Mouse (Mus musculus): ENCODE data around the gene Fgb. TPM values are rescaled to one million over a fixed set of nuclear protein-coding genes. Genes with fewer than 3 reads are reported as not detected.
A peak's percentile ranks its signal among the peaks of the same experiment; 100 is the strongest.

Gene Fgb
- total RNA-seq, 2 experiments from 2014 or later: not detected

DNA sequence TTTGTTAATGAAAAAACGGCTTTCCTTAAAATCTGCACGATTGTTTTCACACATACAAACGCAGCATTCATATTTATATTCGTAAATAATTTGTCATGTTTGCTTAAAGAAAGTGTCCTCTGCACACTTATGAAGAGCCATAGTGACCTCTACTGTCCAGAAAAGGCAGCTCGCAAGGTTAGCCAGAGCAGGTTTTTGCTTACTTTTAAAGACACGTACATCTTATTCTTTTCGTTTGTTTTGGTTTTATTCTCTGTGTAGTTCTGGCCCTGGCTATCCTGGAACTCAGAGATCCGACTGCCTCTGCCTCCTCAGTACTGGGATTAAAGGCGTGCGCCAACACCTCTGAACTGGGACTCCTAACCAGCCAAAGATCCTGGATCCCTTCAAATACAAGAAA lies 4.1 kb upstream of the Fgb start:
- H3K4me3 ChIP-seq: no peak overlapping the region
- DNase-seq (ENCODE audit: extremely low spot score in 1 of 2, low spot score in 2 of 2): no peak
- TF ChIP-seq CTCF (IDR thresholded peaks at IDR 0.05): peak; percentile 74
- no peak overlapping the region for H3K27ac ChIP-seq
- intact Hi-C loops (cut with DNase I): loop anchor here (1.0 to 10.0 kb wide), 5 partner anchors 51 to 861 kb away; no protein-coding TSS in a partner anchor

DNA sequence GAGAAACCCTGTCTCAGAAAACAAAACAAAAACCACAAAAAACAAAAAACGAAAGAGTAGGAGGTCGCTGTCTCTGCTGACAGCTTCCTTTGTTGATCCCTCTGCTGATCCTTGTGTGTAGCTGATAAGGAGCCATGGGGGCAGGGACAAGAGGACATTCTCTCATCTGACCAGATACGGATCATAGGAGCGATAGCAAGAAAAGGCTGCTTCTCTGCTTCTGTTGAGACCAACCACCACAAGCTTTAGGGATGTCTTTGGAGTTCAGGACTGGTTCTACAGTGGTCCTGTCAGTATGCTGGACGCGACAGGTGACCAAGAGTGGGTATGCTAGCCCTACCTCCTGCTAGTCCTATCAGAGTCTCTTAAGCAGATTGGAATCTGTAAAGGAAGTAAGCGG lies 3.5 kb upstream of the Fgb start:
- no peak overlapping the region for H3K4me3 ChIP-seq
- TF ChIP-seq CTCF (IDR thresholded peaks at IDR 0.05): no peak
- no peak overlapping the region for H3K27ac ChIP-seq
- intact Hi-C loops (cut with DNase I): loop anchor here (1.0 to 10.0 kb wide), 4 partner anchors 54 to 862 kb away; no protein-coding TSS in a partner anchor
- DNase-seq (ENCODE audit: extremely low spot score in 1 of 2, low spot score in 2 of 2): no peak

- H3K27ac ChIP-seq: no peak overlapping the region
- H3K4me3 ChIP-seq: no peak overlapping the region
- DNase-seq (ENCODE audit: extremely low spot score in 1 of 2, low spot score in 2 of 2): no peak
- intact Hi-C loops (cut with DNase I): loop anchor here (2.0 to 10.0 kb wide), 3 partner anchors 173 to 863 kb away; no protein-coding TSS in a partner anchor
- TF ChIP-seq CTCF (IDR thresholded peaks at IDR 0.05): no peak
Observed at GRCm38 (mm10) chr3:83052102-83052501, 2.4 kb upstream of the Fgb start.

DNA sequence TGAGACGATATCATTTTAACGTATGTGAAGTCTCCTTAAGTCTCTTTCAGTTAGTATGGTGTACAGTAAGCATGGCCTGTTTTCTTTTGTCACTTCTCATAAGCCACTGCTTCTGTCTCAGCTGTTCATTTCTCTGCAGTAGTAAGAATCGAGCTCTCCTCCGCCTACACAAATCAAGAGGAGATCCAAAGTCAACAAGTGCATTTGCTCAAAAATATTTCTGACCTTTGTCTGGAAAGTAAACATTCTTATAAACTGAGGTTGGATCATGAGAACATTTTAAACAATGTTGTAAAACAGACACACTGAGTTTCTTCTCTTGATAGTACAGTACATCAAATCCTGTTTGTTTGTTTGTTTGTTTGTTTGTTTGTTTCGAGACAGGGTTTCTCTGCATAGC lies 998 bp upstream of the Fgb start:
- no peak for DNase-seq (ENCODE audit: extremely low spot score in 1 of 2, low spot score in 2 of 2)
- Histone ChIP-seq H3K4me3 (no peak overlapping the region), H3K27ac (no peak overlapping the region)
- TF ChIP-seq CTCF (IDR thresholded peaks at IDR 0.05): no peak
- intact Hi-C loops (cut with DNase I): loop anchor here (10.0 kb wide), 2 partner anchors 646 to 864 kb away; no protein-coding TSS in a partner anchor

DNA sequence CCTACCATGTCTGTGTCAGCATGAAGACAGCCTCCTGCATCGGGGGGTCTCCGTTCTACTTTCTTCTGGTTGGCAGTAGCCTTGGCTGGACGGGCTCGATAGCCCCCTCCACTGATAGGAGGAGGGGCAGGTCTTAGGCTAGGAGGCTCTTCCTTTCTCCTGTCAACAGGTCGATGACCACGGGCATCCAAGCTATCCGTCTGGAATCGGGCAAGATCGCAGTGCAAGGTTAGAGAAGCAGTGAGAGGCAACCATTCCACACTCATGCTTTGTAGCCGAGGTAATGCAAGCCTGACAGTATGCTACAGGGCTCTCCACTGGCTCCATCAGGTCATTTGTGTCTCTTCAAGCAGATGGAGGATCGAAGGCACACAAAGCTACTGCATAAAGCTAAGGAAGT lies 3.0 kb downstream of the Fgb start:
- TF ChIP-seq CTCF (IDR thresholded peaks at IDR 0.05): no peak
- intact Hi-C loops (cut with DNase I): no loop called here
- Histone ChIP-seq H3K27ac (no peak overlapping the region), H3K4me3 (no peak overlapping the region)
- DNase-seq (ENCODE audit: extremely low spot score in 1 of 2, low spot score in 2 of 2): no peak

GRCm38 (mm10) chr3:83042451-83042850 lies 7.2 kb downstream of the Fgb start:
- intact Hi-C loops (cut with DNase I): no loop called here
- Histone ChIP-seq H3K4me3 (no peak overlapping the region), H3K27ac (no peak overlapping the region)
- TF ChIP-seq CTCF (IDR thresholded peaks at IDR 0.05): no peak
- no peak for DNase-seq (ENCODE audit: extremely low spot score in 1 of 2, low spot score in 2 of 2)

- Histone ChIP-seq H3K4me3 (no peak overlapping the region), H3K27ac (no peak overlapping the region)
- no peak for TF ChIP-seq CTCF (IDR thresholded peaks at IDR 0.05)
- intact Hi-C loops (cut with DNase I): no loop called here
- no peak for DNase-seq (ENCODE audit: extremely low spot score in 1 of 2, low spot score in 2 of 2)
Observed at GRCm38 (mm10) chr3:83039666-83040065, 10.0 kb downstream of the Fgb start.

GRCm38 (mm10) chr3:83038865-83039264 lies 10.8 kb downstream of the Fgb start:
- DNase-seq (ENCODE audit: extremely low spot score in 1 of 2, low spot score in 2 of 2): no peak
- no peak for TF ChIP-seq CTCF (IDR thresholded peaks at IDR 0.05)
- intact Hi-C loops (cut with DNase I): no loop called here
- Histone ChIP-seq H3K27ac (no peak overlapping the region), H3K4me3 (no peak overlapping the region)

DNA sequence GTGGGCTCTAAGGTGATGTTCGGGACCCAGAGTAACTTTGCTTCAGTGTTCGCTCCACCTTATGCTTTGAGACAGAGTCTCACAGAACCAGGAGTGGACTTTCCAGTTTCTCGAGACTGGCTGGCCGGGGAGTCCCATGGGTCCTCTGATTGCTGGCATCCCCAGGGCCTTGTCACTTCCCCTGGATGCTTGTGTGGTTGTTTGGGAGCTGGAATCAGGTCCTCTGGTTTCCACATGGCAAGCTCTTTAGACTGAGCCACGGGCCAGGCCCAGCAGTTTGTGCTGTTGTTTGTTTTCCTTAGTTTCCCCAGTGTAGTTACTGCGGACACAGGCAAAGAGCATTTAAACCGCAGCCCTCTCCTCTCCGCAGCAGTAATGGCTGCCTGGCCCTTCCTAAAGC lies 15.9 kb downstream of the Fgb start:
- TF ChIP-seq CTCF (IDR thresholded peaks at IDR 0.05): no peak
- intact Hi-C loops (cut with DNase I): no loop called here
- Histone ChIP-seq H3K4me3 (no peak overlapping the region), H3K27ac (no peak overlapping the region)
- DNase-seq (ENCODE audit: extremely low spot score in 1 of 2, low spot score in 2 of 2): no peak

- Histone ChIP-seq H3K4me3 (no peak overlapping the region), H3K27ac (no peak overlapping the region)
- no peak for DNase-seq (ENCODE audit: extremely low spot score in 1 of 2, low spot score in 2 of 2)
- no peak for TF ChIP-seq CTCF (IDR thresholded peaks at IDR 0.05)
- intact Hi-C loops (cut with DNase I): no loop called here
Observed at GRCm38 (mm10) chr3:83032746-83033308, 16.8 kb downstream of the Fgb start.

- intact Hi-C loops (cut with DNase I): no loop called here
- DNase-seq (ENCODE audit: extremely low spot score in 1 of 2, low spot score in 2 of 2): no peak
- TF ChIP-seq CTCF (IDR thresholded peaks at IDR 0.05): no peak
- Histone ChIP-seq H3K27ac (no peak overlapping the region), H3K4me3 (no peak overlapping the region)
Observed at GRCm38 (mm10) chr3:83030331-83030730, 19.3 kb downstream of the Fgb start.

DNA sequence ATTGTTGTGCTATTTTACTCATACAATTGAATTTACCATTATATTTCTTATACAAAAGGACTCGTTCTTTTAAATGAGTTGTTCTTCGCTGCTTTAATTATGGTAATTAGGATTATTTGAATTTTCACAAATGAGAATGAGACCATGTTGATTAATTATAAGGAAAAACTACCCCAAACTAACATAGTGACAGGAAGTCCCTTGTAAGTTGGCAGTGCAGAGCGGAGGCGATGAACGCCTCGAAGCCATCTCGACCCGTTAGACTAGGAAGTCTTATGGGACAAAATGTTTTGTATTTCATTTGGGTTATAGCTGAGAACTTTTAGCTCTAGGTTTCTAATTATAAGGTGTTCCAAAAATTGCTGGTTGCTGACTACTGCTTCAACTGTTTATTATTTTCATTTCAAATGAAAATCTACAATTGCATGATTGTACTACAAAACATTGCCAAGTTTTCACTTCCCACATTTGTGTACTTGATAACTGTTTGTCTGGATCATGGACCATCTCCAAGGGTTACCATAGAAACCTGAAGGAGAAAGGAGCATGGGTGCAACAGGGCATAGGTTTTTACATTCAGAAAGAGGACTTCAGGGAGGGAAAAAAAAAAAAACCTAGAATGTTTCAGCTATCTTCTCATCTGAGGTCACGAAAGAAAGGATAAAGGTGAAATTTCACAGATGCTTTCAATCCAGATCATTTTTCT lies 22.0 kb downstream of the Fgb start:
- TF ChIP-seq CTCF (IDR thresholded peaks at IDR 0.05): no peak
- Histone ChIP-seq H3K4me3 (no peak overlapping the region), H3K27ac (no peak overlapping the region)
- intact Hi-C loops (cut with DNase I): no loop called here
- no peak for DNase-seq (ENCODE audit: extremely low spot score in 1 of 2, low spot score in 2 of 2)

Measured in left cerebral cortex, adult 2 months (tissue).